Mouse (Mus musculus): ENCODE results near the gene Commd6.
A peak's percentile ranks its signal among the peaks of the same experiment; 100 is the strongest.

Commd6 gene

GRCm38 (mm10) chr14:101640153-101640843 is at the start of gene Commd6:
Gene Commd6 (minus strand): TSS chr14:101640686.
- peak; percentile 94 to 98 for DNase-seq (ENCODE audit: inconsistent age in 2 of 2, low spot score in 1 of 2)

- DNase-seq (ENCODE audit: inconsistent age in 2 of 2, low spot score in 1 of 2), result no peak
Observed at GRCm38 (mm10) chr14:101688406-101688805, 47.9 kb upstream of the Commd6 start.

GRCm38 (mm10) chr14:101687696-101688095 is 47.2 kb upstream of the Commd6 start:
- no peak for DNase-seq (ENCODE audit: inconsistent age in 2 of 2, low spot score in 1 of 2)

GRCm38 (mm10) chr14:101672226-101672625 is 31.7 kb upstream of the Commd6 start:
- DNase-seq (ENCODE audit: inconsistent age in 2 of 2, low spot score in 1 of 2), result no peak

GRCm38 (mm10) chr14:101668626-101669025 is 28.1 kb upstream of the Commd6 start:
- no peak for DNase-seq (ENCODE audit: inconsistent age in 2 of 2, low spot score in 1 of 2)

GRCm38 (mm10) chr14:101666536-101666935 is 26.1 kb upstream of the Commd6 start:
- DNase-seq (ENCODE audit: inconsistent age in 2 of 2, low spot score in 1 of 2), result peak in 1 of 2 experiments; percentile 49

GRCm38 (mm10) chr14:101666056-101666455 is 25.6 kb upstream of the Commd6 start:
- no peak for DNase-seq (ENCODE audit: inconsistent age in 2 of 2, low spot score in 1 of 2)

- no peak for DNase-seq (ENCODE audit: inconsistent age in 2 of 2, low spot score in 1 of 2)
Observed at GRCm38 (mm10) chr14:101664274-101664673, 23.8 kb upstream of the Commd6 start.

GRCm38 (mm10) chr14:101661654-101662412 is 21.3 kb upstream of the Commd6 start:
- no peak for DNase-seq (ENCODE audit: inconsistent age in 2 of 2, low spot score in 1 of 2)

- no peak for DNase-seq (ENCODE audit: inconsistent age in 2 of 2, low spot score in 1 of 2)
Observed at GRCm38 (mm10) chr14:101656307-101656706, 15.8 kb upstream of the Commd6 start.

GRCm38 (mm10) chr14:101654526-101654909 is 14.0 kb upstream of the Commd6 start:
- no peak for DNase-seq (ENCODE audit: inconsistent age in 2 of 2, low spot score in 1 of 2)

- peak; percentile 96 to 99 for DNase-seq (ENCODE audit: inconsistent age in 2 of 2, low spot score in 1 of 2)
Observed at GRCm38 (mm10) chr14:101653581-101654525, 13.4 kb upstream of the Commd6 start, which contains the start of gene Uchl3. Gene Uchl3 (plus strand): TSS chr14:101653967.

GRCm38 (mm10) chr14:101652571-101652970 is 12.1 kb upstream of the Commd6 start:
- DNase-seq (ENCODE audit: inconsistent age in 2 of 2, low spot score in 1 of 2), result peak in 1 of 2 experiments; percentile 52

GRCm38 (mm10) chr14:101650551-101650950 is 10.1 kb upstream of the Commd6 start:
- no peak for DNase-seq (ENCODE audit: inconsistent age in 2 of 2, low spot score in 1 of 2)

- peak in 1 of 2 experiments; percentile 16 for DNase-seq (ENCODE audit: inconsistent age in 2 of 2, low spot score in 1 of 2)
Observed at GRCm38 (mm10) chr14:101644948-101645347, 4.5 kb upstream of the Commd6 start.

GRCm38 (mm10) chr14:101637381-101637780 is 3.1 kb downstream of the Commd6 start:
- no peak for DNase-seq (ENCODE audit: inconsistent age in 2 of 2, low spot score in 1 of 2)

GRCm38 (mm10) chr14:101635765-101636164 is 4.7 kb downstream of the Commd6 start:
- DNase-seq (ENCODE audit: inconsistent age in 2 of 2, low spot score in 1 of 2), result peak in 1 of 2 experiments; percentile 32

GRCm38 (mm10) chr14:101630548-101630947 is 9.9 kb downstream of the Commd6 start:
- no peak for DNase-seq (ENCODE audit: inconsistent age in 2 of 2, low spot score in 1 of 2)

GRCm38 (mm10) chr14:101617680-101618079 is 22.8 kb downstream of the Commd6 start:
- no peak for DNase-seq (ENCODE audit: inconsistent age in 2 of 2, low spot score in 1 of 2)

- DNase-seq (ENCODE audit: inconsistent age in 2 of 2, low spot score in 1 of 2), result no peak
Observed at GRCm38 (mm10) chr14:101616178-101616577, 24.3 kb downstream of the Commd6 start.

- DNase-seq (ENCODE audit: inconsistent age in 2 of 2, low spot score in 1 of 2), result no peak
Observed at GRCm38 (mm10) chr14:101613206-101613605, 27.3 kb downstream of the Commd6 start.

All from adrenal gland, adult (tissue).